Mouse (Mus musculus) frontal cortex, postnatal 25 days (tissue): ENCODE measurements around the gene Gm17332.
"Not testable (repeated sequence)": the region's sequence is repeated elsewhere in the genome, so short reads cannot be mapped to it uniquely, and the experiment has no call there.

Experiments used
- DNase-seq, 2 experiments: peaks; one replicate each; pipeline ENCODE4 v3.0.0; 2022; ENCODE audit warnings: low spot score in 2 of 2

Gene Gm17332

DNA sequence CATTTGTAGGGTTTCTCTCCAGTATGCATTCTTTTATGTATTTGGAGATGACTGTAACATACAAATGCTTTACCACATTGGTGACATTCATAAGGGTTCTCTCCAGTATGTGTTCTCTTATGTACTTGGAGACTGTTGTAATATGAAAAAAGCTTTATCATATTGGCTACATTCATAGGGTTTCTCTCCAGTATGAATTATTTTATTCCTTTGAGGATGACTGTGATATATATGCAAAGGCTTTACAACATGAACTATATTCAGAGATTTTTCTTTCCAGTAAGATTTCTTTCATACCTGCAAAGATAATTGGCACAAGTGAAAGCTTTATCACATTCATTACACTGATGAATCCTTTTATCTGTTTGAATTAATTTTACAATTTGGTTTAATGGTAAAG, at the start of gene Gm17332:
Gene Gm17332, minus strand, starts transcription at position 101 of the 400 bp plus-strand sequence.
- no peak for DNase-seq

DNA sequence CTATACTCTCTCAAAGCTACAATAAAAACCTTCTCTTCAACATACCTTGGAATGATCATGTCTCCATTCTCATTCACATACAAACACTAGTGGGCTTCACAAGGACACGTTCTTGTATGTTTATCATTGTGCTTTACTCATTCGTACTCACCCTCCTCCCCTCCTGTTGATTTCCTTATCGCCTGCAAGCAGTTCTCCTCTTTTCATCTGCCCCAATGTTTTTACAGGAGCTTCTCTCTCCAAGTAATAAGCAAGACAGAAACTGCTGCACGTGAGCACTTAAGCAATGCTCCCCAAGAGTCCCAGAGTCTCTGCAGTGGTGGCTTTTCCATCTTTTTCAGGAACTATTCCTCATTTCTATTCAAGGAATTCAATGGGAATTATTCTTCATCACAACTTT, 47.7 kb upstream of the Gm17332 start:
- no peak for DNase-seq

DNA sequence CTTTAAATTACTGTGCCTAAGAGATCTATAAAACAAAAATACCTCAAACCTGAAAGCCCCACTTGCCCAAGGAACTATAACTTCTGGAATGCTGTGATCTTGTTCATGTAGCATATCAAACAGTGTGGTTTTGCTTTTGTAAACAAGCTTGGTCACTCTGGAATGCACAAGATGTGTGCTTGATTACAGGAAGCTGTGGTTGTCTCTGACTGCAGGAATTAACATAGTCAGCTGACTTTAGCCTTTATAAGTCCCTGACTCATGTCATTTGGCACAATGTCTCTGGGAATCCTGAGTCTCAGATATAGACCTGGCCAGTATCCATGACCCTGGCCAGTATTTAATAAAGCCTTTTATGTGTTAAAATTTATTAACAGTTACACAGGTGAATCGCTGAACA, 43.1 kb upstream of the Gm17332 start:
- DNase-seq = no peak

DNA sequence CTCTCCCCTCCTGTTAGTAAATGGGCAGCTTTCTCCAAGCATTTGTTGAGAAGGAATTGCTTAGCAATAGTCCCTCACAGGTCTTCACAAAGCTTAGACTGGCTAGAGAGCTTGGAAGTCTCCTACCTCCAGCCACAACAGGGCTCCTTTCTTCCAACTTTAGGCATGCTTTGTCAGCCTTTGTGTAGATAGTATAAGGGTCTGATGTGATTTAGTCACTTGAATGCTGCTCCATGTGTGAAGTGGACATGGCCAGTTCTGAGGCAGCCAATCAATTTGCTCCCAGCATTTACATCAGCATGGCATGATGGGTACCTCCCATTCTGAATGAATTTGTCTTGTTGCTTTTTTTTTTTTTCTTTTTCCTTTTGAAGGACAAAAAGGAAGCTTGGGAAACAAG, 35.7 kb upstream of the Gm17332 start:
- no peak for DNase-seq

DNA sequence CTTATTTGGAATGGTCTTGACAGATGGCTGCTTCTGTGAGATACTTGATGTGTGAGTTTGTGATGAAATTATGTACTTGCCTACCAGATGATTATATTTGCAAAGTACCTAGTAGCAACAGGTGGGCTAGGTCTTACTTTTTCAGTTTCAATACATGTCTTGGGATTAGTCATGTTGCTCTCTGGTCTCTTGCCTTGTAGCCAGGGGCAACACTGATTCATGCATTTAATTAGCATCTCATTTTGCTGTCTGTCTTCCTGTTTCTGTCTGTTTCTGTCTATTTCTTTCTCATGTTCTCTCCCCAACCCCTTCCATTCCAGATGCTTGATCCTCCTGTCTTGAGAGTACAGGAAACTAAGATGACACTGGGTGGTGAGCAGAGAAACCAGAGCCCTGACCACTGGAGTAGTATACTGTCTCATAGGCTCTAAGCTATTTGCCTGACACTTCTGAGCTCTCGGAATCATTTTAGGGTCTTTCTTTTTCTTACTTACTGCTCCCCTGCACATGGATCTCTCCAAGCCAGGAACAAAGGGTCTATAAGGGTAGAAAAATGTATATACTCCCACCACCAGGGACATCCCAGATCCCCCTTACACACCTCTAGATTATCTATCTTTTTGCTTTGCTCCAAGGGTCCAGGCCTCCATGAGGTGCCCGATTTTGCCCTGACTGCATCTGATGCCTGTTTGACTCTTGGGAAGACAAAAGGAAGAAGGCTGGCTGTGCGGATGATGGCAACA, 13.5 kb upstream of the Gm17332 start:
- DNase-seq = no peak

DNA sequence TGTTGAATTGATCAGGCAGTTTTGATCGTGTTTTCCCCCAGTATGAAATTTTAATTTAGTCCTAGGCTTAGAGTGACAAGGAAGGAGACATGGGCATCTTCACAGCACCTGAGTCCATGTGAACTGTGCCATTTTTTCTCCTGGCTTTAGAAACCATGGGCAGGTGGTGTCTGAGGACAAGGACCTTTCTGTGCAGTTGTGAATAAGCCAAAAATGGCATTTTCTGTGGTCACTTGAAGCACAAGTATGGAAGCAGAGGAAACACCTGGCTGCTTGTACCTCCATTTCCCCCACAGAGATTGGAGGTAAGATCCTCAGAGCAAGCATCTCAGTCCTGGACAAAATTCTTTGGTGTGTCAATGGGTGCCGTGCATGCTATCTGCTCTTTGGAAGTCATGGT, 12.5 kb upstream of the Gm17332 start:
- DNase-seq = no peak

DNA sequence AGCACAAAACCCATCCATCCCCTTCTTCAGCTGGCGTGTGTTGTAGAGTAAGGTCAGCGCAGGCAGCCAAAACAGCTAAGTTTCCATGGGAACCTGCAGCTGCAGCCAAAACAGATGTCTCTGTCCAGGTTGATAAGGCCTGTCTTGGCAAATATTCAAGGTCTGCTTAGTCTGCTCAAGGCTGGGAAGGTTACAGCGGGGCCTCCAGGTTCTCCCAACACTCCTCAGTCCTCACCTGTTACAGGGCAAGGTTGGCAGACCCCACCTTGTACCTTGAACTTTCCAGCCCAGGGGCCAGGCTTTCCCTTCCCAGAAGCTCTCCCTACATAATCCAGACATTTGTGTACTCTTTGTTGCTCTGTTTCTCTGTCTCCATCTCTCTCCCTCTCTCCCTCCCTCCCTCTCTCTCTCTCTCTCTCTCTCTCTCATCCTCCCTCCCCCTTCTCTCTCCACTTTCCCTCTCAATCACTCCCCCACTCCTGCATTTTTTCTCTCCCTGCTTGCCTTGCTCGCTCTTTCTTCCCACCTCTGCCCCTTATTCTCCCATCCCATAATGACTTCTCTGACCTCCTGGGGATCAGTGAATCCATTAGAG, 12.1 kb downstream of the Gm17332 start:
- no peak for DNase-seq

DNA sequence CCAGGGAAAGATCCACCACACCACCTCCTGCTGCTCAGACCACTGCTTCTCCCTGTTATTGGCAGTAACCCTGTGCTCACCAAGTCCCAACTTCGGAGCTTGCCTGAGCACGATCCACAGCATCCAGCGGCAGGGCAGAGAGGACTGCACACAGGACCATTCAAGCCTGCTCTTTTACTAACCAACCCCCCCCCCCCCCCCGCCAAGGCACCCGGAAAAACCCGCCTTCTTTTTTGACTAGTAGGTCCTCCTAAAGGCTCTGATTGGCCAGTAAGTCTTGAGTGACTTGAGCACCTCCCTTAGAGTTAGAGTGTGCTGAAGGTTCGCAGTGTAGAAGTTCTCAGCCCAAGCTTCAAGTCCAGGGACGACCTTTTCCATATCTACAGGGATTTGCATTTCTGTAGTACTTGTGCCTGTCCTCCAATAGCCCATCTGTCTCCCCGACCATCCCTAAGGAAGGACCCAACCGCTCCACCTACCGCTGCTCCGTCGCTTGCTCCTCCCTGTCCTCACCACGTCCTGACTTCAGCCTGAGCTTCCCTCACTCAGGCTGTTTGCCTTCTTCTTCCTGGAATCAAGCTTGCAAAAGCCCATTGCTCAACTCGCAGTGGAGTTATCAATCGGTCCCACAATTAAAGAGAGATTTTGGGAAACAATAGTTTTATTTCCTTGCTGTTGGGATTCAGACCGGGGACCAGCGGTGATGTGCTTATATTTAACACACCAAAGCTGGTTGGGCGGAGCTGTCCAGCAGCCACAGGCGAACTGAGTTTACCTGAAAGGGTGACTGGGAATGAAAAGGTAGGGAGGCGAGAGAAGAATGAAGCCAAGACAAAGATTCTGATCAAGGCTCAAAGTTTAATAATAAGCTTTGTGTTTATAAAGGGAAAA, 12.9 kb downstream of the Gm17332 start:
- no peak for DNase-seq

DNA sequence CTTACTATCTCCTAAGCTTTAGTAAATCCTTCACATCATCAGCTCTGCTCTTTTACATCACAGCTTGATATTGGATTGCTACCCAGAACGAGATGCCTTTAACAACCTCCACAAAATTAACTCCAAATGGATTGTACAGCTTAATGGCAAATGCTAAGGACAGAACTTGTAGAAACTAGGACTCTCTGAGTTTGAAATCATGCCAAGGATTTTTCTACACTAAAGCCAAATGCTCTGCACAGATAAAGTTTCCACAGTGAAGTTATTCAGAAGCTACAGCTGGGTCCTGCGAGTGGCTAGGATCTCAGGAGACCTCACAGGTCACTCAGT, 13.5 kb downstream of the Gm17332 start:
- DNase-seq = no peak

DNA sequence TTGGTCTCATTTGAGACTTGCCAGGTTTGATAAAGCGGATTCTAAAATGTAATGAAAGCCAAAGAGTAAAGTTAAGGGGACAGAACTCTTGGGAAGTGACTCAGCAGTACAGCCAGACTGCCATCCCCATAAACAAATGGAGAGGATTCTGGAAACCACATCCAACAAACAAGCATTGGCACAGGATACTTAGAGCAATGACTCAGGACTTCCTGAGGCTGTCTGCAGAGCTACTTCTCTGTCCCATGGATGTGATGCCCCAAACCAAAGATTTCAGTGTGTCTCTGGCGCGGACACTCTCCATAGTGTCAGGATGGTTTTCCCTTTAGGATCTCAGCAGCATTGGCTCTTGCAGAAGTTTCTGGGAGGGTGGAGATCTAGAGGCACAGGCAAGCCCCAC, 25.2 kb downstream of the Gm17332 start:
- no peak for DNase-seq

DNA sequence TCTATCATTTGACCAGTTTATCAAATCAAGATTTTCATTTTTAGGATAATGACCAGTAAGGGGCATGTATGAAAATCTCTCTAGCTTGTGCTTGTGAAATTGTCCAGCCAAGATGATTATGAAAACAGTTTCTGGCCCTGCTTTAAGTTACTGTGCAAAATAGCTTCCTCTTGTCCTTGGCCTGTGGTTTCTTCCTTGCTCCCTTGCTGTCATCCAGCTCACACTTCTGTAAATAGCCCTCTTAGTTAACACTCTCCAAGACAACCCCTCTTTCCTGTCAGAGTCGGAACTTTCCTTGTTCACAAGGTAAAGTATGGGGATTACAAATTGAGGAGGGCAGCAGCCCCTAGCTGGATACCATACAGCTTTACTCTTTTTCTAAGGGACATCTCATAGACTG, 43.9 kb downstream of the Gm17332 start:
- not testable (repeated sequence) for DNase-seq

DNA sequence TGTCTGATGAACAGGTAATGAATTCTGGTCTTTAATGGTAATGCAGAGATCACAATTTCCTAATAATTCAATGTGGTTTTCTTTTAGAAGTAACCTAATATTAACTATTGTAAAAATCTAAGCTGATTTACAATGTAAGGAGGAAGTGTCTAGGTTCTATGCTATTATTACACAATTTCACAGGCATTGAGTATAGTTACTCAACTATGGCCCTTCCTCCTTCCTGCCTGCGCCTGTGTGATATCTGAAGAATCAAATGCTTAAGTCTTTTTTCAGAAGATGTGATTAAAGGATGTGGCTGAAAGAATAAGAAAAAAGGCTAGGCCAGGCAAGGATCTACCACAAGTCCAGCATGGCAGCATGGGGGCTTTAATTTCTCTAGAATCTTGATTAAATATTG, 47.4 kb downstream of the Gm17332 start:
- not testable (repeated sequence) for DNase-seq

DNA sequence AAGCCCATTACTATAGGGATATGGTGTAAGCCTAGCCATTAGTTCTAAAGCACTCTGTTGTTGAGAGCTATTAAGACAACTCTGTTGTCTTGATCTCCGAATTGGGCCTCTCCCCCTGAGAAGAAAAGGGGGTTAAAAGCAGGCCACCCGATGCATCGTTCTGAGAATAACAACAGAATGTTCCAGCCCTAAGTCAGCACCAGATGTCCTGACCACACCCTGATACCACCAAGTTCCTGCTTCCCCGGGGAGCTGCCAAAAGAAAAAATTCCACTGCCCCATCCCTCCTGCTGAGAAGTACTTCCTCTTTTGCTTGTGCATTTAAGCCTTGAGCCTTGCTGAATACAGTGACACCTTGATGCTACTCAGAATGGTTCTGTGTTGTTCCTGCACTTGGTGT, 48.5 kb downstream of the Gm17332 start:
- DNase-seq = not testable (repeated sequence)
